Comparison of ENCODE assay signal across 8 mouse cellular contexts in the genomic region with DNA sequence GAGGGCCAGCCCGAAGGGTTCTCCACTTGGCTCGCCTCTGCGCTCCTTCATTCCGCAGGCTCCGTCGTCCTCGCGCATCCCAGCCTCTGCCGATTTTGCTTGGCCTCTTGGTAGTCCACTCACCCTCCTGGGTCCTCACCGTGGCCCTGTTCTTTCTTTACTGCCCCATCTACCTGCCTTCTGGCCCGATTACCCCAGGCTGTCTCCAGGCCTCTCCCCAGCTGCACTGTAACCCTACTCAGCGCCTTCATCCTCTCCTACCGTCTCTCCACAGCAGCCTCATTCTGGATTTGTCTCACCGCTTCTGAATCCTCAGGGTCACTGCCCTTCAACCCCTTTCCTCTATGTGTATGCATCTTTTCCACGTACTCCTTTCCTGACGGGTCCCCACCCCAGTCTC. TPM values are rescaled to one million over a fixed set of nuclear protein-coding genes. Genes with fewer than 3 reads are reported as not detected.
DNase-seq lines count a peak whose midpoint lies in the region; ATAC-seq and TF ChIP-seq lines count a peak whose summit lies in the region.

No protein-coding gene starts in this region.

- H3K4me3 ChIP-seq in kidney, embryonic 15.5 days (replicated peaks) = peak overlapping the region; percentile 66
- peak overlapping the region; percentile 61 for H3K4me3 ChIP-seq in embryonic facial prominence, embryonic 10.5 days
- peak overlapping the region; percentile 48 for H3K4me3 ChIP-seq in intestine, embryonic 14.5 days (ENCODE audit: low read depth, low read length)
- H3K4me3 ChIP-seq in midbrain, postnatal 0 days (ENCODE audit: low read depth, low read length) = peak overlapping the region; percentile 50

- H3K27ac ChIP-seq in kidney, embryonic 15.5 days = peak overlapping the region; percentile 65; the same call in 1 of the 2 replicates
- peak overlapping the region; percentile 84 for H3K27ac ChIP-seq in embryonic facial prominence, embryonic 10.5 days (replicated peaks)
- H3K27ac ChIP-seq in intestine, embryonic 14.5 days (ENCODE audit: low read depth) = peak overlapping the region; percentile 69
- peak overlapping the region; percentile 81 for H3K27ac ChIP-seq in midbrain, postnatal 0 days (ENCODE audit: low read depth, low read length)

- H3K36me3 ChIP-seq in kidney, embryonic 15.5 days = no peaks in the 10 kb centered on the region
- H3K36me3 ChIP-seq in embryonic facial prominence, embryonic 10.5 days (replicated peaks) = no peaks in the 10 kb centered on the region
- H3K36me3 ChIP-seq in intestine, embryonic 14.5 days (ENCODE audit: control insufficient read depth, insufficient read depth, low read length) = no peaks in the 10 kb centered on the region
- H3K36me3 ChIP-seq in midbrain, postnatal 0 days (ENCODE audit: insufficient read depth, low read length) = no peaks in the 10 kb centered on the region

- peak overlapping the region; percentile 52 for H3K9ac ChIP-seq in kidney, embryonic 15.5 days
- H3K9ac ChIP-seq in intestine, embryonic 14.5 days (ENCODE audit: low read length) = peak overlapping the region; percentile 58
- peak overlapping the region; percentile 72 for H3K9ac ChIP-seq in midbrain, postnatal 0 days (replicated peaks; ENCODE audit: low read length, poor library complexity, severe bottlenecking)

- DNase-seq in kidney, adult 11 months = no peak
- no peak for DNase-seq in embryonic facial prominence, embryonic 10.5 days (ENCODE audit: low spot score)
- DNase-seq in intestine, embryonic 14.5 days (ENCODE audit: low spot score) = no peak
- no peak for DNase-seq in midbrain, postnatal 0 days (ENCODE audit: low spot score)
- no peak for DNase-seq in ovary, postnatal 14 days (ENCODE audit: low spot score)
- no peak for DNase-seq in c-Kit-positive CD71-positive TER-119-positive erythroid progenitor cells, embryonic 14.5 days (ENCODE audit: low spot score)
- no peak for DNase-seq in spleen, postnatal 36 days (ENCODE audit: low spot score in 2 of 2)

- no peak for ATAC-seq in kidney, embryonic 15.5 days (replicated peaks; ENCODE audit: low FRiP score)
- ATAC-seq in intestine, embryonic 14.5 days (replicated peaks; ENCODE audit: low FRiP score, low TSS enrichment, low read depth) = no peak; the same call in 1 of the 2 replicates
- peak; percentile 49 for ATAC-seq in midbrain, postnatal 0 days (ENCODE audit: low FRiP score)

- peaks cover 12% of the 10 kb centered on the region for H3K4me1 ChIP-seq in kidney, embryonic 15.5 days
- H3K4me1 ChIP-seq in embryonic facial prominence, embryonic 10.5 days = peaks cover 14% of the 10 kb centered on the region
- H3K4me1 ChIP-seq in intestine, embryonic 14.5 days (replicated peaks; ENCODE audit: control insufficient read depth, insufficient read depth, low read length) = no peaks in the 10 kb centered on the region
- no peaks in the 10 kb centered on the region for H3K4me1 ChIP-seq in midbrain, postnatal 0 days (ENCODE audit: insufficient read depth, low read length)

- TF ChIP-seq CTCF in midbrain, postnatal 0 days (IDR thresholded peaks at IDR 0.05) = no peak

- WGBS in kidney, embryonic 15.5 days = 3% methylated on average over 16 of the region's 16 CpGs
- WGBS in embryonic facial prominence, embryonic 10.5 days = 2% methylated on average over 16 of the region's 16 CpGs
- WGBS in intestine, embryonic 14.5 days = 7% methylated on average over 16 of the region's 16 CpGs
- 1% methylated on average over 16 of the region's 16 CpGs for WGBS in midbrain, postnatal 0 days

- no peaks in the 10 kb centered on the region for H3K9me3 ChIP-seq in kidney, embryonic 15.5 days (replicated peaks)
- no peaks in the 10 kb centered on the region for H3K9me3 ChIP-seq in embryonic facial prominence, embryonic 10.5 days
- no peaks in the 10 kb centered on the region for H3K9me3 ChIP-seq in intestine, embryonic 14.5 days (ENCODE audit: control insufficient read depth, low read length)
- no peaks in the 10 kb centered on the region for H3K9me3 ChIP-seq in midbrain, postnatal 0 days (ENCODE audit: low read length)

- H3K27me3 ChIP-seq in kidney, embryonic 15.5 days = no peaks in the 10 kb centered on the region
- no peaks in the 10 kb centered on the region for H3K27me3 ChIP-seq in embryonic facial prominence, embryonic 10.5 days (replicated peaks; ENCODE audit: low read depth, poor library complexity, severe bottlenecking)
- H3K27me3 ChIP-seq in intestine, embryonic 14.5 days (replicated peaks; ENCODE audit: control insufficient read depth, insufficient read depth, low read length) = no peaks in the 10 kb centered on the region
- no peaks in the 10 kb centered on the region for H3K27me3 ChIP-seq in midbrain, postnatal 0 days (ENCODE audit: insufficient read depth, low read length)

- peak overlapping the region; percentile 86 for H3K4me2 ChIP-seq in kidney, embryonic 15.5 days
- H3K4me2 ChIP-seq in intestine, embryonic 14.5 days (ENCODE audit: low read length) = peak overlapping the region; percentile 65
- peak overlapping the region; percentile 73 for H3K4me2 ChIP-seq in midbrain, postnatal 0 days (ENCODE audit: low read depth, low read length, poor library complexity, severe bottlenecking)

RNA-seq across cellular contexts. Expression of gene Efhc1, which starts 0.4 kb away (rescaled TPM):
- polyA plus RNA-seq in kidney, embryonic 15.5 days (2015; fragmentation: Nextera tagmentation; extraction: Ambion mirVana) = 2.4 and 3.2 TPM in 2 replicates
- 2.2 and 2.5 TPM in 2 replicates for polyA plus RNA-seq in embryonic facial prominence, embryonic 10.5 days (2016; fragmentation: Nextera tagmentation; extraction: Ambion mirVana)
- 2.3 and 2.9 TPM in 2 replicates for polyA plus RNA-seq in intestine, embryonic 14.5 days (2014; fragmentation: Nextera tagmentation; extraction: Ambion mirVana)
- total RNA-seq in midbrain, postnatal 0 days (2014; rRNA removed) = 1.1 and 15.6 TPM in 2 replicates
- 1.5 and 1.6 TPM in 2 replicates for polyA plus RNA-seq in midbrain, postnatal 0 days (2015; fragmentation: Nextera tagmentation; extraction: Ambion mirVana)
